Mouse (Mus musculus) stomach, embryonic 14.5 days (tissue): ENCODE results near the gene Tnk1. TPM values are rescaled to one million over a fixed set of nuclear protein-coding genes. Genes with fewer than 3 reads are reported as not detected.

Experiments used
- ATAC-seq: fragments of 200-750 bp; cut with Nextera tagmentation; 2 replicates; pipeline ENCODE4 v1.8.0; 2017; ENCODE audit warnings: low read depth, moderate TSS enrichment; ENCODE audit not compliant: insufficient number of reproducible peaks, insufficient read depth, low FRiP score
- H3K27ac ChIP-seq: fragments of 300-500 bp; sonication (generic); 2 replicates; pipeline ENCODE4 v1.5.1; 2014; ENCODE audit warnings: mild to moderate bottlenecking, low read length, moderate library complexity, mixed read lengths
- H3K27me3 ChIP-seq: fragments of 300-500 bp; sonication (generic); 2 replicates; pipeline ENCODE4 v1.6.1; 2014; ENCODE audit warnings: low read length, control low read depth, mixed read lengths; ENCODE audit not compliant: control insufficient read depth, insufficient read depth
- H3K36me3 ChIP-seq: fragments of 300-500 bp; sonication (generic); 2 replicates; pipeline ENCODE4 v1.6.1; 2014; ENCODE audit warnings: mild to moderate bottlenecking, control low read depth, low read length, moderate library complexity, mixed read lengths; ENCODE audit not compliant: control insufficient read depth, insufficient read depth
- H3K4me1 ChIP-seq: fragments of 300-500 bp; sonication (generic); 2 replicates; pipeline ENCODE4 v1.6.1; 2014; ENCODE audit warnings: low read length, control low read depth, mixed read lengths; ENCODE audit not compliant: control insufficient read depth, insufficient read depth
- H3K4me2 ChIP-seq: fragments of 300-500 bp; sonication (generic); replicated peaks from 2 replicates; pipeline ENCODE4 v1.6.1; 2014; ENCODE audit warnings: low read depth, low read length, control low read depth
- H3K4me3 ChIP-seq: fragments of 300-500 bp; sonication (generic); 2 replicates; pipeline ENCODE4 v1.5.1; 2014; ENCODE audit warnings: low read depth, low read length, control low read depth
- H3K9ac ChIP-seq: fragments of 300-500 bp; sonication (generic); replicated peaks from 2 replicates; pipeline ENCODE4 v1.6.1; 2014; ENCODE audit warnings: low read depth, mild to moderate bottlenecking, control low read depth, low read length, moderate library complexity, mixed read lengths
- H3K9me3 ChIP-seq: fragments of 300-500 bp; sonication (generic); 2 replicates; pipeline ENCODE4 v1.6.1; 2016; ENCODE audit warnings: low read depth, low read length, control low read depth; ENCODE audit not compliant: control insufficient read depth
- WGBS: fragments of 180-500 bp; shearing (Covaris S2); extraction: QIAGEN DNeasy Blood & Tissue Kit; methylation state at CpG from one replicate; pipeline ENCODE4 v1.1.7; 2014; 5-methylcytosine and 5-hydroxymethylcytosine counted together
- polyA plus RNA-seq: library from polyadenylated mRNA; unstranded; fragments of >200 nt; fragmentation: Nextera tagmentation; extraction: Ambion mirVana; gene quantifications from 2 replicates; pipeline ENCODE4 v1.2.1, GENCODE M21; 2014

Gene Tnk1
- polyA plus RNA-seq, 1 experiment from 2014 or later: 11.1 TPM

DNA sequence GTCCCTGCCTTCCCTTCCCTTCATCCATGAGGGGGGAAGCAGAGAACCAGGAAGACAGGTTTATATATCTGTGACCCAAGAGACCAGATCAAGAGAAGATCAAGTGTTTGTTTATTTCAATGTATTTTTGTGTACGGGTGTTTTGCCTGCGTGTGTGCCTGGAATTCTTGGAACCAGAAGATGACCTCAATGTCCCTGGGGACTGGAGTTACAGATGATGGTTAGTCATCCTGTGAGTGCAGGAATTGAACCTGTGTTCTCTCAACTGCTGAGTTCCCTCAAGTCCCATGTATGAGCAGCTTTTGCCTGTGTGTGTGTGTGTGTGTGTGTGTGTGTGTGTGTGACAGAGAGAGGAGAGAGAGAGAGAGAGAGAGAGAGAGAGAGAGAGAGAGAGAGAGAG is 50.9 kb downstream of the Tnk1 start:
- no peak overlapping the region for H3K4me2 ChIP-seq
- no peak for ATAC-seq
- no peak overlapping the region for H3K9ac ChIP-seq
- H3K4me1 ChIP-seq: peaks cover 18% of the 10 kb centered on the region
- H3K36me3 ChIP-seq: no peaks in the 10 kb centered on the region
- no peak overlapping the region for H3K27ac ChIP-seq
- WGBS: 73% methylated on average over 2 of the region's 2 CpGs
- H3K27me3 ChIP-seq: 0 out of 2 replicates have a peak, but pooled peaks cover 3% of the 10 kb centered on the region
- H3K9me3 ChIP-seq: no peaks in the 10 kb centered on the region; the same call in 1 of the 2 replicates
- H3K4me3 ChIP-seq: no peak overlapping the region

DNA sequence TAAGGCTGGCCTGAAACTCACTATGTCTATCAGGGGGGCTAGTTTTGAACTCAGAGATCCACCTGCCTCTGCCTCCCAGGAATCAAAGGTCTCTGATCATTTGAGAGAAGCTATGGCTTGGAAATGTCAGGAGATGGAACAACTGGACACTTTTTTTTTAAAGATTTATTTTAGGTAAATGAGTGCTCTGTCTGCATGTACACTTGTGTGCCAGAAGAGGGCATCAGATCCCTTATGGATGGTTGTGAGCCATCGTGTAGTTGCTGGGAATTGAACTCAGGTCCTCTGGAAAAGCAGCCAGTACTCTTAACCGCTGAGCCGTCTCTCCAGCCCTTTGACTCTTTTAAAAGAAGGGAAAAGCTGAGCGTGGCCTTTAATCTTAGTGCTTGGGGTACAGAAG is 52.2 kb downstream of the Tnk1 start:
- H3K4me2 ChIP-seq: no peak overlapping the region
- peaks cover 29% of the 10 kb centered on the region for H3K4me1 ChIP-seq
- 72% methylated on average over 4 of the region's 4 CpGs for WGBS
- H3K36me3 ChIP-seq: no peaks in the 10 kb centered on the region
- H3K27ac ChIP-seq: no peak overlapping the region
- H3K27me3 ChIP-seq: peaks cover 3% of the 10 kb centered on the region; the same call in 1 of the 2 replicates
- no peaks in the 10 kb centered on the region; the same call in 1 of the 2 replicates for H3K9me3 ChIP-seq
- no peak overlapping the region for H3K4me3 ChIP-seq
- H3K9ac ChIP-seq: no peak overlapping the region
- no peak for ATAC-seq

DNA sequence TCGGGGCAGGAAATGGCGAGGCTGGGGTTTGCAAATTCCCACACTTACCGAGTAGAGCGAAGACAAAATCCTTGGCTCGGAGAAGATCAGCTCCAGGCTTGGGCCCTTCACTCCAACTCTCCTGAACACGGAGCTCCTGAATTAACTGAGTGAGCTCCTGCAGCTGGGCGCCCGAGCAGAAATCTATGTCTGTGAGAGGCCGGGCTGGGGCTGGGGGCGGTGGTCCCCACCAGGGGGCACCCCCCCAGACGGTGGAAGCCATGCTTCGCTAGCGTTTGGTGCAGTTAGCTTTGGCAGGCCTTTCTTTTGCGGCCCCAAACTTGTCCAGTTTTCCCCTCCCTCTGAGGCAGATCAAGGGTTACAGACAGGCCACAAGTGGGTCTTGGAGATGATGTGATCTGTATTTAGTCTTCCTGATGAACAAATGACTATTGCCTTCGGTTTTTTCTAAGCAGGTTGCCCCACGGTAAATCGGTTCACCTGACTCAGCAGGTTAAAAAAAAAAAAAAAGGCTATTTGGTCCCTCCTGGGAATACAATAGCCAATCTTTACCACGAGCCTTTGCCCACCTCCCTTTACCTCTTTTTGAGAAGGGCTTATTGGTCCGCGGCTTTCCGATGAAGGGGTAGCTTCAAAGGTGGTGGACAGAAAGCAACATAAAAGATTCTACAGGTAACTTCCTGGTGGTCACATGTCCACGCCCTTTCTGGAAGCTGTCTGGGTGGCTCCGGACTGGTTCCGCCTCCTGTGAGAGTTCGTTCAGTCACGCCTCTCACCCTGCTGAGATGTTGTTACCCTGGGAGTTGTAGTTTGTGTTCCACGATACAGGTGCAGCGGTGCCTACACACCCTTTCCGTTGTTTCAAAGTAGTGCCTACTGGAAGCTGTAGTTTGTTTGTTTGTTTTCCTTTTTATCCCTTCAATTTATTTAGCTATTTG is 53.3 kb downstream of the Tnk1 start, which contains the start of gene Tmem102:
Gene Tmem102, minus strand, starts transcription at position 653 of the 938 bp plus-strand sequence.
- H3K27ac ChIP-seq: no peak within 1 kb of the TSS; the same call in 1 of the 2 replicates
- WGBS: 12% methylated on average over 29 of the region's 29 CpGs
- ATAC-seq: peak; percentile 48; the same call in 1 of the 2 replicates

DNA sequence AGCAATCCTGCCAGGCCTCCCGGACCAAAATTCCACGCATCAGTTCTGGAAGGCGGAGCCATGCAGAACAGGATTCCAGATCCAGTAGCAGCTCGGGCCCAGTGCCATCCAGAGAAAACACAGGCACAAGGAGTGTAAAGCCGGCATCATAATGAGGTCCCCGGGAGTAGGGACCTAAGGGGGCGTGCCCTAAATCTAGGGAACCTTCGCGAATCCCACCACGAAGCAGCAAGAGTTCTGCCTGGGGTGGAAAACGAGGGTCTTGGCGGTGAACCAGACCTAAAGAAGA is 53.9 kb downstream of the Tnk1 start:
- no peak for ATAC-seq
- WGBS: 11% methylated on average over 12 of the region's 12 CpGs
- no peak overlapping the region for H3K27ac ChIP-seq

More for the DNA sequence above, 53.3 kb downstream of the Tnk1 start, which contains the start of gene Tmem102:
- H3K4me2 ChIP-seq: peak within 1 kb of the TSS; percentile 99
- no peaks in the 10 kb centered on the region for H3K9me3 ChIP-seq
- no peak within 1 kb of the TSS; the same call in 1 of the 2 replicates for H3K9ac ChIP-seq
- no peaks in the 10 kb centered on the region for H3K36me3 ChIP-seq
- peak within 1 kb of the TSS; percentile 57 for H3K4me3 ChIP-seq
- H3K4me1 ChIP-seq: peaks cover 34% of the 10 kb centered on the region
- peaks cover 3% of the 10 kb centered on the region; the same call in 1 of the 2 replicates for H3K27me3 ChIP-seq

DNA sequence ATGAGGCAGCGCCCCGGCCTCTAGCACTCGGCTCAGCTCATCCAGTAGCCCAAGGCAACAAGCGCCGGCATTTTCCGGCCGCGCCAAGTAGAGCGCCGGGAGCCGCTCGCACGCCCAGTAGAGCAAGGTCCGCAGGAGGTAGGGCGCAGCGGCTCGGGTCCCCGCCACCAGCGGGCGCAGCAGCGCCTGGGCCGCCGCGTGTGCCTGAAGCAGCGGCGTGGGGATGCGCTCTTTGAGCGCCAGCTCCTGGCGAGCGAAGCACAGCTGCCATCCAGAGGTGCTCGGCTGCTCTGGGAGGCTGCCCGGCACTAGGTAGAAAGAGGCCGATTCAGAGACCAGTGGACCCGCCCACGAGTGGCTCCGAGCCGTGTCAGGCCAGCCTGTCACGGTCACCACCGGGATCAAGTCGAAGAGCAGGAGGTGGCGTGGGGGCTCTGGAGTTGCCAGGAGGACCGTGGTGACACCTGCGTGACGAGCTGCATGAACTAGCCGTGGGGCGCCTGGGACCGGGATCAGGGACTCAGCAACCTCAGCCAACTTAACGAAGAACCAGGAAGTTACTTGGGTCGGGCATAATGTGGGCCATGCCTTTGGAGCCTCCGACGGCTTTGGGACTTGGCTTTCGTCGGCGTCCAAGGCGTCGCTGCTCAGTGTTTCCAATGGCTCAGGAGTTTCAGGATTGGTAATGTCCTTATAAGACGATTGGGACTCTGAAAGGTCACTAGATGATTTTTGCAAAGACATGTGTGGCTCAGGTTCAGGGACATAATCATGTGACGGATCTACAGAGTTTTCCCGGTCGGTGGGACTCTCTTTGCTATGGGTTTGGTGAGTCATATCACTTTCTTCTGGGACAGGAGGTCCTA is 54.5 kb downstream of the Tnk1 start:
- no peaks in the 10 kb centered on the region for H3K36me3 ChIP-seq
- peak overlapping the region; percentile 57 for H3K4me3 ChIP-seq
- peaks cover 3% of the 10 kb centered on the region; the same call in 1 of the 2 replicates for H3K27me3 ChIP-seq
- peak overlapping the region; percentile 99 for H3K4me2 ChIP-seq
- ATAC-seq: peak; percentile 50
- H3K9me3 ChIP-seq: no peaks in the 10 kb centered on the region
- 2% methylated on average over 60 of the region's 60 CpGs for WGBS
- peak overlapping the region; percentile 44; the same call in 1 of the 2 replicates for H3K27ac ChIP-seq
- H3K9ac ChIP-seq: peak overlapping the region; percentile 38; the same call in 1 of the 2 replicates
- H3K4me1 ChIP-seq: peaks cover 45% of the 10 kb centered on the region

More for the DNA sequence above, 53.9 kb downstream of the Tnk1 start:
- Histone ChIP-seq H3K9me3 (no peaks in the 10 kb centered on the region), H3K4me2 (peak overlapping the region; percentile 99), H3K9ac (no peak overlapping the region; the same call in 1 of the 2 replicates), H3K27me3 (peaks cover 3% of the 10 kb centered on the region; the same call in 1 of the 2 replicates), H3K4me3 (peak overlapping the region; percentile 57), H3K4me1 (peaks cover 39% of the 10 kb centered on the region), H3K36me3 (no peaks in the 10 kb centered on the region)

DNA sequence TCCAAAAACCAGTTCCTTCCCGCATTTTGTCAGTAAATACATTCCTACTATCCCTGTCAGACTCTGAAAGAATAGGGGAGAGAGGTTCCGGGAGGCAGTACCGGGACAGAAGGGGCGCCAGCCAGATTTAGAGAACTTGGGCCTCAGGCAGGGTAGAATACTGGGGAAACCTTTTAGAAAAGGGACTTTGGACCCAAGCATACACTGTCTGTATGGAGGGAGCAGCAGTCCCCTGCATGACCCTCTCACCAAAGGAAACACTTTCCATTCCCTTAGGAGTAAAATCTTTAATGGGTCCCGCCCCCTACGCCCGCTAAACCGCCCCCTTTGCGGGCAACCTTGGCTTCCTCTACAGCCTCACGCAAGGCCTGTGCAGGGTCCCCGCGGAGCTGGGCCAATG is 55.2 kb downstream of the Tnk1 start:
- Histone ChIP-seq H3K4me2 (peak overlapping the region; percentile 99), H3K36me3 (no peaks in the 10 kb centered on the region), H3K4me3 (peak overlapping the region; percentile 57), H3K4me1 (peaks cover 47% of the 10 kb centered on the region), H3K9me3 (no peaks in the 10 kb centered on the region), H3K27ac (peak overlapping the region; percentile 44; the same call in 1 of the 2 replicates), H3K27me3 (peaks cover 3% of the 10 kb centered on the region; the same call in 1 of the 2 replicates), H3K9ac (peak overlapping the region; percentile 48; the same call in 1 of the 2 replicates)
- ATAC-seq: 0 out of 2 replicates have a peak, but pooled peaks have one; percentile 8
- WGBS: 5% methylated on average over 12 of the region's 12 CpGs

DNA sequence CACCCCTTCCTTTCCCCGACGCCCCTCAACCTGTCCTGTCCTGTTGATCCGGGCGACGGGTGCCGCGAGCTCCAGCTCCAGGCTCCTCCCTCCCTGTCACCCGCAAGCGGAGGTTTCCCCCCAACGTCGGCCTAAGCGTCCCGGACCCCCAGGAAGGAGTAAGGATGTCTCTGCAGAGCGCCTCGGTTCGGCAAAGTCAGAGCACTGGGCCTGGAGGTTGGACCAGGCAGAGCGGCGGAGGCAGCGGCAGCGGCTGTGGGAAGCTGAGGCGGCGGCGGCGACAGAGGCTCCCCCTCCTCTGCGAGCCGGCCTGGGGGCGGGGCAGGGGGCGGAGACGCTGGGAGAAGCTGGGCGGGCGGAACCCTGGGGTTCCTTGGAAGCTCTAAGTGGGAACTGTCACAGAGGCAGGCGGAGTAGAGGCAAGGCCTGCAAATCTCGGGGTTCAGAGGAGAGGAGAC is 55.9 kb downstream of the Tnk1 start:
- peaks cover 3% of the 10 kb centered on the region; the same call in 1 of the 2 replicates for H3K27me3 ChIP-seq
- ATAC-seq: peak; percentile 24; the same call in 1 of the 2 replicates
- peak overlapping the region; percentile 48; the same call in 1 of the 2 replicates for H3K9ac ChIP-seq
- H3K36me3 ChIP-seq: no peaks in the 10 kb centered on the region
- H3K9me3 ChIP-seq: no peaks in the 10 kb centered on the region
- H3K4me2 ChIP-seq: peak overlapping the region; percentile 99
- H3K4me1 ChIP-seq: peaks cover 47% of the 10 kb centered on the region
- H3K4me3 ChIP-seq: peak overlapping the region; percentile 57
- no peak overlapping the region for H3K27ac ChIP-seq
- WGBS: under 1% methylated on average over 33 of the region's 33 CpGs
